Mouse (Mus musculus) CD4-positive naive resting alpha-beta T cell, adult 57 days (primary cell): Measurements from ENCODE around the gene Cyp4f37. TPM values are rescaled to one million over a fixed set of nuclear protein-coding genes. Genes with fewer than 3 reads are reported as not detected.

ENCODE experiments used
- total RNA-seq: library from RNA; stranded (reverse); gene quantifications from one replicate; pipeline ENCODE4 v1.2.4, GENCODE M21; 2023

Cyp4f37 gene
- 0.44 TPM for total RNA-seq

GRCm38 (mm10) chr17:32621018-32621417, at the start of gene Cyp4f37:
TSS of gene Cyp4f37 (plus strand) at chr17:32621309.

GRCm38 (mm10) chr17:32658712-32659111, 37.6 kb downstream of the Cyp4f37 start, which contains the start of gene Cyp4f40:
TSS of gene Cyp4f40 (plus strand) at chr17:32658900.

GRCm38 (mm10) chr17:32685048-32685750, 64.1 kb downstream of the Cyp4f37 start, which contains the start of gene Cyp4f15:
TSS of gene Cyp4f15 (plus strand) at chr17:32685627.

Other genes starting within 250 kb of the Cyp4f37 start
- gene Wiz, start 231.9 kb upstream of the Cyp4f37 start, total RNA-seq = 35.1 TPM
- gene Rasal3, start 217.7 kb upstream of the Cyp4f37 start, total RNA-seq = 585 TPM
- gene Pglyrp2, start 197.1 kb upstream of the Cyp4f37 start, total RNA-seq = 84.0 TPM
- gene Cyp4f39, start 168.6 kb upstream of the Cyp4f37 start, total RNA-seq = not detected
- 1.4 TPM for gene Cyp4f17, start 115.3 kb upstream of the Cyp4f37 start, total RNA-seq
- gene Cyp4f16, start 84.8 kb upstream of the Cyp4f37 start, total RNA-seq = 6.7 TPM
- gene Cyp4f40, start 37.6 kb downstream of the Cyp4f37 start, total RNA-seq = not detected
- not detected for gene Cyp4f15, start 64.3 kb downstream of the Cyp4f37 start, total RNA-seq
- gene Zfp871, start 167.0 kb downstream of the Cyp4f37 start, total RNA-seq = 104 TPM
- 0.59 TPM for gene Zfp811, start 188.6 kb downstream of the Cyp4f37 start, total RNA-seq
- gene Zfp799, start 209.0 kb downstream of the Cyp4f37 start, total RNA-seq = 8.6 TPM